Mouse (Mus musculus): ENCODE measurements around the gene Catip. TPM values are rescaled to one million over a fixed set of nuclear protein-coding genes. Genes with fewer than 3 reads are reported as not detected.

The Catip gene
- polyA plus RNA-seq, 1 experiment from 2014 or later: 0.46 TPM

GRCm38 (mm10) chr1:74401015-74401702 lies 39.3 kb downstream of the Catip start:
- H3K27ac ChIP-seq (ENCODE audit: poor library complexity, severe bottlenecking): no peak overlapping the region
- H3K4me1 ChIP-seq (replicated peaks): peaks cover 14% of the 10 kb centered on the region; the same call in 1 of the 2 replicates
- no peaks in the 10 kb centered on the region for H3K27me3 ChIP-seq (replicated peaks)
- H3K4me2 ChIP-seq: peak overlapping the region; percentile 35
- no peak overlapping the region for H3K9ac ChIP-seq
- WGBS: 35% methylated on average over 16 of the region's 16 CpGs
- ATAC-seq (ENCODE audit: insufficient number of reproducible peaks, low FRiP score): no peak
- H3K4me3 ChIP-seq: no peak overlapping the region
- H3K9me3 ChIP-seq (replicated peaks): no peaks in the 10 kb centered on the region
- no peaks in the 10 kb centered on the region for H3K36me3 ChIP-seq

GRCm38 (mm10) chr1:74404206-74404605 lies 42.3 kb downstream of the Catip start:
- Histone ChIP-seq H3K9ac (no peak overlapping the region), H3K4me3 (no peak overlapping the region), H3K27ac (ENCODE audit: poor library complexity, severe bottlenecking) (no peak overlapping the region), H3K36me3 (no peaks in the 10 kb centered on the region), H3K4me1 (replicated peaks) (peaks cover 9% of the 10 kb centered on the region; the same call in 1 of the 2 replicates), H3K27me3 (replicated peaks) (no peaks in the 10 kb centered on the region), H3K9me3 (replicated peaks) (no peaks in the 10 kb centered on the region), H3K4me2 (no peak overlapping the region)
- no peak for ATAC-seq (ENCODE audit: insufficient number of reproducible peaks, low FRiP score)
- 77% methylated on average over 4 of the region's 4 CpGs for WGBS

GRCm38 (mm10) chr1:74408589-74409504 lies 46.9 kb downstream of the Catip start, which contains the start of gene Vil1:
Gene Vil1 (plus strand): TSS chr1:74409376.
- H3K27ac ChIP-seq (ENCODE audit: poor library complexity, severe bottlenecking): no peak within 1 kb of the TSS
- no peak within 1 kb of the TSS for H3K4me3 ChIP-seq
- H3K27me3 ChIP-seq (replicated peaks): no peaks in the 10 kb centered on the region
- no peak within 1 kb of the TSS for H3K9ac ChIP-seq
- no peaks in the 10 kb centered on the region for H3K36me3 ChIP-seq
- no peaks in the 10 kb centered on the region for H3K9me3 ChIP-seq (replicated peaks)
- no peak within 1 kb of the TSS for H3K4me2 ChIP-seq
- peaks cover 7% of the 10 kb centered on the region; the same call in 1 of the 2 replicates for H3K4me1 ChIP-seq (replicated peaks)
- 52% methylated on average over 15 of the region's 15 CpGs for WGBS
- ATAC-seq (ENCODE audit: insufficient number of reproducible peaks, low FRiP score): no peak

GRCm38 (mm10) chr1:74411753-74412325 lies 49.9 kb downstream of the Catip start:
- no peak overlapping the region for H3K27ac ChIP-seq (ENCODE audit: poor library complexity, severe bottlenecking)
- WGBS: 67% methylated on average over 2 of the region's 2 CpGs
- H3K9ac ChIP-seq: no peak overlapping the region
- no peak overlapping the region for H3K4me3 ChIP-seq
- H3K4me1 ChIP-seq (replicated peaks): peaks cover 7% of the 10 kb centered on the region; the same call in 1 of the 2 replicates
- H3K9me3 ChIP-seq (replicated peaks): no peaks in the 10 kb centered on the region
- no peaks in the 10 kb centered on the region for H3K27me3 ChIP-seq (replicated peaks)
- H3K36me3 ChIP-seq: no peaks in the 10 kb centered on the region
- ATAC-seq (ENCODE audit: insufficient number of reproducible peaks, low FRiP score): no peak
- H3K4me2 ChIP-seq: no peak overlapping the region

- 74% methylated on average over 8 of the region's 8 CpGs for WGBS
- ATAC-seq (ENCODE audit: insufficient number of reproducible peaks, low FRiP score): no peak
- H3K9ac ChIP-seq: no peak overlapping the region
- H3K36me3 ChIP-seq: no peaks in the 10 kb centered on the region
- H3K27ac ChIP-seq (ENCODE audit: poor library complexity, severe bottlenecking): no peak overlapping the region
- no peaks in the 10 kb centered on the region for H3K27me3 ChIP-seq (replicated peaks)
- H3K4me1 ChIP-seq (replicated peaks): peaks cover 7% of the 10 kb centered on the region; the same call in 1 of the 2 replicates
- H3K4me2 ChIP-seq: no peak overlapping the region
- no peak overlapping the region for H3K4me3 ChIP-seq
- H3K9me3 ChIP-seq (replicated peaks): no peaks in the 10 kb centered on the region
These were observed 50.8 kb downstream of the Catip start for GRCm38 (mm10) chr1:74412711-74413110.

GRCm38 (mm10) chr1:74415143-74415542 lies 53.2 kb downstream of the Catip start:
- Histone ChIP-seq H3K27me3 (replicated peaks) (no peaks in the 10 kb centered on the region), H3K9me3 (replicated peaks) (no peaks in the 10 kb centered on the region), H3K36me3 (no peaks in the 10 kb centered on the region), H3K4me2 (no peak overlapping the region), H3K4me1 (replicated peaks) (peaks cover 11% of the 10 kb centered on the region; the same call in 1 of the 2 replicates), H3K27ac (ENCODE audit: poor library complexity, severe bottlenecking) (no peak overlapping the region), H3K9ac (no peak overlapping the region), H3K4me3 (no peak overlapping the region)
- ATAC-seq (ENCODE audit: insufficient number of reproducible peaks, low FRiP score): peak; percentile 34; the same call in 1 of the 2 replicates
- WGBS: 40% methylated on average over 4 of the region's 4 CpGs

MicroRNAs encoded within 50 kb of the gene (microRNA counts, 519-probe panel; counts per million panel counts)
- microRNA mmu-miR-26b: 4,293 counts per million, percentile 40 among the panel's probes with 10 or more counts

Small RNAs within 50 kb of the gene (microRNA-seq; reads per million reads assigned to microRNA genes)
- gene Mir26b: 36,410 reads per million, percentile 99 among the genes with 10 or more reads in this experiment

Other genes starting within 250 kb of the Catip start
- 111 and 115 TPM in 2 replicates for gene Tns1, start 237.7 kb upstream of the Catip start, polyA plus RNA-seq (2016; fragmentation: Nextera tagmentation; extraction: Ambion mirVana)
- 0.28 and 0.36 TPM in 2 replicates for gene Rufy4, start 236.6 kb upstream of the Catip start, polyA plus RNA-seq (2016; fragmentation: Nextera tagmentation; extraction: Ambion mirVana)
- 0.08 and 0.11 TPM in 2 replicates for gene Cxcr2, start 208.1 kb upstream of the Catip start, polyA plus RNA-seq (2016; fragmentation: Nextera tagmentation; extraction: Ambion mirVana)
- gene Cxcr1, start 167.5 kb upstream of the Catip start, polyA plus RNA-seq (2016; fragmentation: Nextera tagmentation; extraction: Ambion mirVana): not detected in 2 replicates
- gene Arpc2, start 126.0 kb upstream of the Catip start, polyA plus RNA-seq (2016; fragmentation: Nextera tagmentation; extraction: Ambion mirVana): 478 and 484 TPM in 2 replicates
- gene Gpbar1, start 83.6 kb upstream of the Catip start, polyA plus RNA-seq (2016; fragmentation: Nextera tagmentation; extraction: Ambion mirVana): 0.37 and 0.41 TPM in 2 replicates
- 169 and 171 TPM in 2 replicates for gene Aamp, start 77.4 kb upstream of the Catip start, polyA plus RNA-seq (2016; fragmentation: Nextera tagmentation; extraction: Ambion mirVana)
- gene Pnkd, start 77.2 kb upstream of the Catip start, polyA plus RNA-seq (2016; fragmentation: Nextera tagmentation; extraction: Ambion mirVana): 215 and 216 TPM in 2 replicates
- 41.1 and 42.9 TPM in 2 replicates for gene Tmbim1, start 56.5 kb upstream of the Catip start, polyA plus RNA-seq (2016; fragmentation: Nextera tagmentation; extraction: Ambion mirVana)
- 1.3 and 1.5 TPM in 2 replicates for gene Slc11a1, start 13.1 kb downstream of the Catip start, polyA plus RNA-seq (2016; fragmentation: Nextera tagmentation; extraction: Ambion mirVana)
- 54.5 and 55.9 TPM in 2 replicates for gene Ctdsp1, start 29.4 kb downstream of the Catip start, polyA plus RNA-seq (2016; fragmentation: Nextera tagmentation; extraction: Ambion mirVana)
- 0.27 and 0.28 TPM in 2 replicates for gene Vil1, start 47.3 kb downstream of the Catip start, polyA plus RNA-seq (2016; fragmentation: Nextera tagmentation; extraction: Ambion mirVana)
- gene Cnot9, start 143.9 kb downstream of the Catip start, polyA plus RNA-seq (2016; fragmentation: Nextera tagmentation; extraction: Ambion mirVana): 36.0 and 36.7 TPM in 2 replicates
- gene Plcd4, start 180.8 kb downstream of the Catip start, polyA plus RNA-seq (2016; fragmentation: Nextera tagmentation; extraction: Ambion mirVana): 0.18 and 0.36 TPM in 2 replicates
- 24.7 and 26.8 TPM in 2 replicates for gene Usp37, start 182.2 kb downstream of the Catip start, polyA plus RNA-seq (2016; fragmentation: Nextera tagmentation; extraction: Ambion mirVana)
- gene Zfp142, start 226.1 kb downstream of the Catip start, polyA plus RNA-seq (2016; fragmentation: Nextera tagmentation; extraction: Ambion mirVana): 5.9 and 7.9 TPM in 2 replicates
- 19.0 and 20.1 TPM in 2 replicates for gene Bcs1l, start 226.2 kb downstream of the Catip start, polyA plus RNA-seq (2016; fragmentation: Nextera tagmentation; extraction: Ambion mirVana)
- 22.9 and 23.9 TPM in 2 replicates for gene Rnf25, start 239.3 kb downstream of the Catip start, polyA plus RNA-seq (2016; fragmentation: Nextera tagmentation; extraction: Ambion mirVana)
- gene Stk36, start 239.3 kb downstream of the Catip start, polyA plus RNA-seq (2016; fragmentation: Nextera tagmentation; extraction: Ambion mirVana): 4.4 and 4.9 TPM in 2 replicates